Mouse (Mus musculus): ENCODE data around the gene Aqp11. TPM values are rescaled to one million over a fixed set of nuclear protein-coding genes. Genes with fewer than 3 reads are reported as not detected.

Gene Aqp11
- polyA plus RNA-seq, 1 experiment from 2014 or later = 9.7 TPM

- H3K4me2 ChIP-seq (replicated peaks) = no peak overlapping the region
- no peaks in the 10 kb centered on the region for H3K9me3 ChIP-seq
- no peak overlapping the region for H3K9ac ChIP-seq (replicated peaks)
- H3K4me1 ChIP-seq = no peaks in the 10 kb centered on the region
- no peaks in the 10 kb centered on the region for H3K36me3 ChIP-seq
- WGBS = 88% methylated on average over 5 of the region's 5 CpGs
- no peak overlapping the region for H3K4me3 ChIP-seq
- no peak for ATAC-seq (replicated peaks)
- no peak overlapping the region for H3K27ac ChIP-seq (replicated peaks)
- no peaks in the 10 kb centered on the region for H3K27me3 ChIP-seq
Observed at GRCm38 (mm10) chr7:97765963-97766347, 27.9 kb upstream of the Aqp11 start.

DNA sequence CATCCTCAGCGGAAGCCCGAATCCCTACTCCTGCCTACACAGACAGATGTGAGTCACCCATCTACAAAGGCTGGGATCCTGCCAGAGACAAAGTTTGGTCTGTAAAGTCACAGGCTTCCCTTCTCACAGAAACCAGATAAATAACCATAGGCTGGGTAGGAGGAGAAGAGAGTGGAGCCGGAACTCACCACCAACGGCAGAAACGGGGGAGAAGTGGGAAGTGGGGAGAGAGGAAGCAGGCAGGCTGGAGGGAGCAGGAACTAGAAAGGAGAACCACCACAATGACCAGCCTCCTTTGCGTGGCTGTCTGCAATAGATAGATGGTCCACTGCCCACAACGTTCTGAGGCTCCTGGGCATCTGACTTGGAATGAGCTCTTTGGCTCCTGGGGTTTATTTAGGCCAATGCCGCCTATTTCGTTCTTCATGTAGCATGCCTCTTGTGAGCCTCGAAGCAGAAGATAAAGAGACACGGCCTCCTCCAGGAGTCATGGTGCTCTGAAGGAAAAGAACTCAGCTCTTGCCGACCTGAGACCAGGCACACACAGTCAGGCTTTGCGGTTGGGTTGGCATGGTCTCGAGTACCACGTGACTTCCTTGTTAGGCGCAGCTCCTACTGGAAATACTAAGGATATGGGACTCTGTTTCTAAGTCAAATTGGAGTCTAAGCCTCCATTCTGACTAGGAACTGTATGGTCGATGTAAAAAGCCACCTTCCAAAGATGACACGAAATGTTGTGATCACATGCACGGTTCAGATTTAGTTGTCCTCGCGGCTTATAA, 27.3 kb upstream of the Aqp11 start:
- no peak overlapping the region for H3K27ac ChIP-seq (replicated peaks)
- no peaks in the 10 kb centered on the region for H3K27me3 ChIP-seq
- ATAC-seq (replicated peaks) = no peak
- no peak overlapping the region for H3K9ac ChIP-seq (replicated peaks)
- H3K4me1 ChIP-seq = no peaks in the 10 kb centered on the region
- H3K36me3 ChIP-seq = no peaks in the 10 kb centered on the region
- H3K4me2 ChIP-seq (replicated peaks) = no peak overlapping the region
- H3K4me3 ChIP-seq = no peak overlapping the region
- H3K9me3 ChIP-seq = no peaks in the 10 kb centered on the region
- WGBS = 93% methylated on average over 21 of the region's 21 CpGs

DNA sequence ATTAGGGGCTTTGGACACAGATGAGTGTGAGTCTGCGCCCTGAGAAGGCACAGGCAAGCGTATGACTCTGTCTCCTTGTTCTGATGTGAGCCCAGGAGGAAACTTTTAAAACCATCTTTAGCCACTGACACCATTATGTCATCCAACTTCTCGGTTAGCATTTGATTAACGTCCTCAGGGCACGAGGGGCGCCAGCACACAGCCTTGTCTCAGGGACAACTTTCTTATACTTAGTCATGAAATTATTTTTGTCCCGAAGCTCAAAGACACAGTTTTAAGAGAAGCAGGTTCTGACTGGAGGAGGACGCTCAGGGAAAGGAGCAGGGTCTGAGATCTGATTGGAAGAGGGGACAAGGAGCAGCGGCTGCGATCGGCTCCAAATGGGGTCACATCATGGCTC, 26.5 kb upstream of the Aqp11 start:
- ATAC-seq (replicated peaks) = no peak
- H3K9ac ChIP-seq (replicated peaks) = no peak overlapping the region
- H3K27ac ChIP-seq (replicated peaks) = no peak overlapping the region
- no peaks in the 10 kb centered on the region for H3K27me3 ChIP-seq
- no peaks in the 10 kb centered on the region for H3K4me1 ChIP-seq
- H3K4me2 ChIP-seq (replicated peaks) = no peak overlapping the region
- no peaks in the 10 kb centered on the region for H3K36me3 ChIP-seq
- no peak overlapping the region for H3K4me3 ChIP-seq
- 78% methylated on average over 11 of the region's 11 CpGs for WGBS
- H3K9me3 ChIP-seq = no peaks in the 10 kb centered on the region

DNA sequence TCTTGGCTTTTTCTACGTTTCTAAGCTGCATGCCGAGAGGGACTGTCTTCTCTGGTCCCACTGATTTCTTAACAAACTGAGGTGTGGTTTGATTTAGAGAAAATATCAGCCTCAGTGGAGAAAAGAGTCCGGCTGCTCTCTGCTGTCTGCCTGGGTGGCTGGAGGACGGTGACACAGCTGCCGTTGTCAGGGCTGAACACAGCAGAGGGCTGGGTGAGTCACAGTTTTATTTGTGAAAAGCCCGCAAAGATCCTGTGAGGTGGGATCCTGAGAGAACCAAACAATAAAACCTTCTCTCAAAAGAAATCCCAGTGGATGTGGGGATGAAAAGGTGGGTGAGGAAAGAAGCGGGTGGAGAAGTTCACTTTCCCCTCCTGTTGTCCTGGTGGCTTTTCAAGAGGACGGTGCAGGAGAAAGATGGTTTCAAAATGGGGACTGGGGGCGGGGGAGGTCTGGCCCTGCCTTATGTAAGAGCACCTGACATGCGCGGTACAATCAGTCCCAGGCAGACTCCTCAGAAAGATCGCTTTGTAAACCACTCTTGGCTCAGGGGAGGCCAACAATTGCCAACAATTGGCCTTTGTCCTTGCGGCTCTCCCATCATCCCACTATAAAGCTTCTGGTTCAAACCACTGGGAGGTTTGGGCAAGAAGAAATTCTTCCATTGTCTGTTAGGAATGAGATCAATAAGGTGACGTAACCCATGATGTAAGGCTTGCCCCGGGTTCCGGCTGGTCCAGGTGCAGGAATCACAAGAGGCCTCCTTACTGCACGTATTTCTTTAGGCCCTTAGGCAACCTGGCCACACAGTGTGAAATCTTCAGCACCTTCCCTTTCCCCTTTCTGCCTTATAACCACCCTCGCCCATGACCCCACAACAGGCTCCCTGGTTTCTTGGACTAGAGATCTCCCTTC, 19.1 kb upstream of the Aqp11 start:
- WGBS = 18% methylated on average over 18 of the region's 18 CpGs
- H3K4me3 ChIP-seq = peak overlapping the region; percentile 5; the same call in 1 of the 2 replicates
- peak overlapping the region; percentile 20; the same call in 1 of the 2 replicates for H3K9ac ChIP-seq (replicated peaks)
- no peaks in the 10 kb centered on the region for H3K27me3 ChIP-seq
- H3K4me2 ChIP-seq (replicated peaks) = peak overlapping the region; percentile 36
- H3K27ac ChIP-seq (replicated peaks) = 0 out of 2 replicates have a peak overlapping the region, but pooled peaks have one; percentile 24
- H3K4me1 ChIP-seq = peaks cover 9% of the 10 kb centered on the region
- peak; percentile 89 for ATAC-seq (replicated peaks)
- H3K36me3 ChIP-seq = no peaks in the 10 kb centered on the region
- no peaks in the 10 kb centered on the region for H3K9me3 ChIP-seq

- no peak overlapping the region for H3K4me2 ChIP-seq (replicated peaks)
- no peaks in the 10 kb centered on the region for H3K36me3 ChIP-seq
- no peak overlapping the region for H3K9ac ChIP-seq (replicated peaks)
- H3K27me3 ChIP-seq = no peaks in the 10 kb centered on the region
- no peaks in the 10 kb centered on the region for H3K9me3 ChIP-seq
- no peak overlapping the region for H3K27ac ChIP-seq (replicated peaks)
- ATAC-seq (replicated peaks) = no peak
- H3K4me1 ChIP-seq = peaks cover 10% of the 10 kb centered on the region
- 27% methylated on average over 19 of the region's 19 CpGs for WGBS
- H3K4me3 ChIP-seq = no peak overlapping the region
Observed at GRCm38 (mm10) chr7:97749207-97750190, 11.4 kb upstream of the Aqp11 start.

DNA sequence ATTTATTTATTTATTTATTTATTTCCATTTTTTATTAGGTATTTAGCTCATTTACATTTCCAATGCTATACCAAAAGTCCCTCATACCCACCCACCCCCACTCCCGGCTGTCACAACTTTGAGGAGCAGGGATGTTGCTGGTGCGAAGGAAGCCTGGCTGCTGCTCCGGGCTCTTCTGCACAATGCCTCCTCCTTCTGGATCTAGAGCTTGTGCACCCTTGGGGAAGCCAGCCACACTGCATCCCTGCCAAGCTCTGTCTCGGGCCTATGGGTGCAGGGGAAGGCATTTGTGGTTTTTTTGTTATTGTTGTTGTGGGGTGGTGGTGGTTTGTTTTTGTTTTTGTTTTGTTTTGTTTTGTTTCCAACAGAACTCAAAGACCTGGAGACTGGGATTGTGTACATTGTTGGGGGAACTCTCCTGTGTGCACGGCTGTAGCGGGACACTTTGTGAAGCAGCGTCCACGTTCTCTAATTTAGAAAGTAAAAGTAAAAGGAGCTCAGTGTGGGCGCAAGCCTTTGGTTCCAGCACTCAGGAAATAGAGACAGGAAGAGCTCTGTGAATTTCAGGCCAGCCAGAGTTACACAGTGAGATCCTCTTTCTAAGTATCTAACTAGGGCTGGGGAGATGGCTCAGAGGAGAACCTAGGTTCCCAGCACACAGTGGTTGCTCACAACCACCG, 10.6 kb upstream of the Aqp11 start:
- peaks cover 10% of the 10 kb centered on the region for H3K4me1 ChIP-seq
- no peaks in the 10 kb centered on the region for H3K27me3 ChIP-seq
- H3K27ac ChIP-seq (replicated peaks) = no peak overlapping the region
- no peak overlapping the region for H3K9ac ChIP-seq (replicated peaks)
- H3K9me3 ChIP-seq = no peaks in the 10 kb centered on the region
- H3K36me3 ChIP-seq = no peaks in the 10 kb centered on the region
- peak; percentile 23; the same call in 1 of the 2 replicates for ATAC-seq (replicated peaks)
- H3K4me2 ChIP-seq (replicated peaks) = no peak overlapping the region
- no peak overlapping the region for H3K4me3 ChIP-seq
- 51% methylated on average over 10 of the region's 10 CpGs for WGBS

- H3K4me1 ChIP-seq = peaks cover 10% of the 10 kb centered on the region
- no peak overlapping the region for H3K27ac ChIP-seq (replicated peaks)
- no peaks in the 10 kb centered on the region for H3K27me3 ChIP-seq
- no peak overlapping the region for H3K4me3 ChIP-seq
- H3K9me3 ChIP-seq = no peaks in the 10 kb centered on the region
- ATAC-seq (replicated peaks) = peak; percentile 74
- no peaks in the 10 kb centered on the region for H3K36me3 ChIP-seq
- H3K4me2 ChIP-seq (replicated peaks) = no peak overlapping the region
- WGBS = 23% methylated on average over 28 of the region's 28 CpGs
- H3K9ac ChIP-seq (replicated peaks) = no peak overlapping the region
Observed at GRCm38 (mm10) chr7:97747787-97748497, 9.9 kb upstream of the Aqp11 start.

DNA sequence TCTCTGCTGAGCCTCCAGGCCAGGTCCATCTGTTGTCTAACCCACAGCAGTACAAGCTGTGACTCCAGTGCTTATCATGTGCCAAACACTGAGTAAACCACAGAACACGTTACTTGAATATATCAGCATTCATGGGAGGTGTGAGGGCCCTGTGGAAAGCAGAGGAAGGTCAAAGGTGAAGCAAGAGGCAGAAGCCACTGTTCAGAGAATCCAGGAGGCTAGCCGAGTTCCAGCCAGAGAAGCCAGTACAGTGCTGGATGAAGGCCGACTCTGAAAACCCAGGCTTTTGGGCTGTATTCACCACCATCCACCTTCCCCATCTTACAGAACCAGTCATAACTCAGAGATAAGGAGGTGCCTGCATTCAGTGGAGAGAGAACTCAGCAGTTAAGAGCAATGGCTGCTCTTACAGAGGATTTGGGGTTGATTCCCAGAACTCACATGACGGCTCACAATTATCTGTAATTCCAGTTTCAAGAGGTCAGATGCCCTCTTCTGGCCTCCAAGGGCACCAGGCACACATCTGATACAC, 9.2 kb upstream of the Aqp11 start:
- Histone ChIP-seq H3K9me3 (no peaks in the 10 kb centered on the region), H3K4me2 (replicated peaks) (no peak overlapping the region), H3K4me1 (peaks cover 10% of the 10 kb centered on the region), H3K9ac (replicated peaks) (no peak overlapping the region), H3K27ac (replicated peaks) (no peak overlapping the region), H3K36me3 (no peaks in the 10 kb centered on the region), H3K27me3 (no peaks in the 10 kb centered on the region), H3K4me3 (no peak overlapping the region)
- ATAC-seq (replicated peaks) = no peak
- 78% methylated on average over 4 of the region's 4 CpGs for WGBS

- Histone ChIP-seq H3K9ac (replicated peaks) (no peak overlapping the region), H3K27ac (replicated peaks) (no peak overlapping the region), H3K4me3 (no peak overlapping the region), H3K4me1 (peaks cover 10% of the 10 kb centered on the region), H3K27me3 (no peaks in the 10 kb centered on the region), H3K4me2 (replicated peaks) (no peak overlapping the region), H3K36me3 (no peaks in the 10 kb centered on the region), H3K9me3 (no peaks in the 10 kb centered on the region)
- WGBS = 14% methylated on average over 3 of the region's 3 CpGs
- ATAC-seq (replicated peaks) = 0 out of 2 replicates have a peak, but pooled peaks have one; percentile 39
Observed at GRCm38 (mm10) chr7:97745299-97745698, 7.2 kb upstream of the Aqp11 start.

DNA sequence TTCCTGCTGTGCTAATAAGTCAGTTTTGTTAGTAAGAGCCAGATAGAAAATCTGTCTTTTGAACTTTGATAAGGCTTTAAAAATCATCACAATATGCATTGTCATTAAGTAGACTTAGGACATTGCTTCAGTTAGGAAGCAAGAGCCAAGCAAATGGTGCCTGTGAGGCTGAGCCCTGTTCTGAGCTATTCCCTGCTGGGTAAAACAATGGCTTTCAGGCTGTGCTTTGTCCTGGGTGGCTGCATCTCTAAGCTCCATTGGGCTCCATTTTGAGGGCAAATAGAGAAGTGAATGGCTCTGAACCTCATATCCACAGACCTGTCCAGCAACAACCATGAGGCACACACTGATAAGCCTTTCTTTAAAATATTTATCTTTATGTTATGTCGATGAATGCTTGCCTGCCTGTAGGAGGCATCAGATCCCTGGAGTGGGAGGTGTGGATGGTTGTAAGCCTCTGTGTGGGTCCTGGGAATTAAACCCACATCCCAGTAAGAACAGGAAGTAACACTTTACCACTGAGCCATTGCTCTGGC, 3.7 kb upstream of the Aqp11 start:
- Histone ChIP-seq H3K36me3 (no peaks in the 10 kb centered on the region), H3K4me3 (no peak overlapping the region), H3K27me3 (no peaks in the 10 kb centered on the region), H3K9me3 (no peaks in the 10 kb centered on the region), H3K9ac (replicated peaks) (no peak overlapping the region), H3K4me2 (replicated peaks) (no peak overlapping the region), H3K4me1 (peaks cover 14% of the 10 kb centered on the region), H3K27ac (replicated peaks) (no peak overlapping the region)
- WGBS = 0% methylated on average over 1 of the region's 1 CpGs
- ATAC-seq (replicated peaks) = no peak
